Mouse (Mus musculus): ENCODE measurements around the gene Aaed1. TPM values are rescaled to one million over a fixed set of nuclear protein-coding genes. Genes with fewer than 3 reads are reported as not detected.

Aaed1 gene
- polyA plus RNA-seq (2015; fragmentation: Nextera tagmentation; extraction: Ambion mirVana) = 22.9 and 27.1 TPM in 2 replicates

GRCm38 (mm10) chr13:64312024-64312915 lies at the start of gene Aaed1:
Aaed1 (minus strand) TSS chr13:64312710.

GRCm38 (mm10) chr13:64274879-64275753 lies 37.4 kb downstream of the Aaed1 start, which contains the start of gene Cdc14b:
Cdc14b (minus strand) TSS chr13:64275290.

Other genes starting within 250 kb of the Aaed1 start
- gene Hsd17b3, start 223.5 kb downstream of the Aaed1 start, polyA plus RNA-seq (2015; fragmentation: Nextera tagmentation; extraction: Ambion mirVana) = not detected in 2 replicates
- gene Slc35d2, start 183.3 kb downstream of the Aaed1 start, polyA plus RNA-seq (2015; fragmentation: Nextera tagmentation; extraction: Ambion mirVana) = 3.8 and 4.9 TPM in 2 replicates
- gene Zfp367, start 159.5 kb downstream of the Aaed1 start, polyA plus RNA-seq (2015; fragmentation: Nextera tagmentation; extraction: Ambion mirVana) = 22.6 and 27.2 TPM in 2 replicates
- gene Habp4, start 150.9 kb downstream of the Aaed1 start, polyA plus RNA-seq (2015; fragmentation: Nextera tagmentation; extraction: Ambion mirVana) = 6.5 and 6.6 TPM in 2 replicates
- 1.2 and 1.5 TPM in 2 replicates for gene Cdc14b, start 37.4 kb downstream of the Aaed1 start, polyA plus RNA-seq (2015; fragmentation: Nextera tagmentation; extraction: Ambion mirVana)
- gene Ctsl, start 58.2 kb upstream of the Aaed1 start, polyA plus RNA-seq (2015; fragmentation: Nextera tagmentation; extraction: Ambion mirVana) = 82.8 and 101 TPM in 2 replicates
- gene Cdk20, start 119.6 kb upstream of the Aaed1 start, polyA plus RNA-seq (2015; fragmentation: Nextera tagmentation; extraction: Ambion mirVana) = 6.0 and 8.2 TPM in 2 replicates
- gene Fam240b, start 185.1 kb upstream of the Aaed1 start, polyA plus RNA-seq (2015; fragmentation: Nextera tagmentation; extraction: Ambion mirVana) = not detected in 2 replicates

All from spleen, postnatal 0 days (tissue).